Mouse (Mus musculus): Measurements from ENCODE around the gene Pcolce.

- TF ChIP-seq CTCF (IDR thresholded peaks at IDR 0.05; ENCODE audit: low read depth), result peak; percentile 70
- TF ChIP-seq EP300 (IDR thresholded peaks at IDR 0.05; ENCODE audit: low read depth), result no peak
Measured at GRCm38 (mm10) chr5:137654746-137655145, 41.2 kb upstream of the Pcolce start.
